Mouse (Mus musculus): ENCODE data around the gene 1600002K03Rik.
A peak's percentile ranks its signal among the peaks of the same experiment; 100 is the strongest.
"Not testable (repeated sequence)": the region's sequence is repeated elsewhere in the genome, so short reads cannot be mapped to it uniquely, and the experiment has no call there.

The 1600002K03Rik gene

DNA sequence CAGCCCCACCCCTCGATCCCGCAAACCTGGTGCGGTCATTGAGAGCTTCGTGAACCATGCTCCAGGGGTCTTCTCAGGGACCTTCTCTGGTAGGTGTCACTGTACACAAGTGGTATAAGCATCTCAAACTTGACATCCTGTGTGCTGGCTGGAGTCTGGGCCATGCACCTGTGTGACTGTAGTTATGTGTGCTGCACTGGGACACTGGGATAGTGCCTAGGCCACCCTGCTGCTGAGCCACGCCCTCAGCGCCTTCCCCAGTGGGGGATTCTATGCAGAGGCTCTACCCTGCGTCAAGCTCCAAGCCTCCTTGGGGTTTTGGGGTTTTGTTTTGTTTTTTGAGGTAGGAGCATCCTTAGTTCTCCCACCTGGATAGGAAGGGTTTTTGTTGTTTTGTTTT lies 18.4 kb upstream of the 1600002K03Rik start:
- DNase-seq = no peak

DNA sequence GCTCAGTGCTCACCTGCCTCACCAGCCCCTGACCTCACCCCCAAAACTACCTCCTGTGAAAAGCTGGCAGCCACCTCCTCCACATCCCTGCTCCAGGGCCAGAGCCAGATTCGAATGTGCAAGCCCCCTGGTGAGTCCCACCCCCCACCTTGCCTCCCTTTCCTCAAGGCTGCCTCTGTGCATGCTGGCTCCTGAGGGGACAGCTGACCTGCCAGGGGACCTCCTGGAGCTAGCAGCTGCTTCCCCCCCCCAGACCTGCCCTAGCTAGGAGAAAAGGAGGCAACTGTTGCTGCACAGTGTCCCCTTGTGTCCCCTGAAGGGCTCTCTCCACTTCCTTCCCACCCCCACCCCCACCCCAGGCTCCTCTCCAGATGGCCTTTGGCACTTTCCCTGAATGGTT lies 17.5 kb upstream of the 1600002K03Rik start:
- DNase-seq = no peak

DNA sequence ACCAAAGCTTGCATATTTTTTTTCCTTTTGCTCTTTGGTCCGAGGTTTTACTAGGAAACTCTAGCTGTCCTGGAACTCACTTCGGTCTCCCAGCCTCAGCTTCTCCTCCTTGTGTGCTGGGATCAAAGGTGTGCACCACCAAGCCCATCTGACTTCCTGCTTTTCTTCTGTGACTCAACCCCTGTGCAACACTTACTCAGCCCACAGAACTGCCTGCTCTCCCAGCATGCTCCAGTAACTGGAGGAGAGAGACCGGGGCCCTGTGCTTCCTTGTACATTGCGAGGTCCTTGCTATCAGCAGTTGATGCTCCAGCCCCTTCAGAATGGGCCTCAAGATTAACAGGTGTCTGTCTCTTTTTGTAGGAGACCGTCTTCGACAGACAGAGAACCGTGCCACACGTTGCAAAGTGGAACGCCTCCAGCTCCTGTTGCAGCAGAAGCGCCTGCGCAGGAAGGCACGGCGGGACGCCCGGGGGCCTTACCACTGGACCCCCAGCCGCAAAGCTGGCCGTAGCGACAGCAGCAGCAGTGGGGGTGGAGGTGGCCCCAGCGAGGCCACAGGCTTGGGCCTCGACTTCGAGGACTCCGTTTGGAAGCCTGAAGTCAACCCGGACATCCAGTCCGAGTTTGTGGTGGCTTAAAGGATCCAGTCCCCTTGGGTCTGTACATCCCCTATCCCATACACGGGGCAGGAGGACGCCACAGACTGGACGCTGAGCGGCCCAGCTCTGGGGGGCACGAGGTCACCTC lies 16.6 kb upstream of the 1600002K03Rik start:
- DNase-seq = no peak

DNA sequence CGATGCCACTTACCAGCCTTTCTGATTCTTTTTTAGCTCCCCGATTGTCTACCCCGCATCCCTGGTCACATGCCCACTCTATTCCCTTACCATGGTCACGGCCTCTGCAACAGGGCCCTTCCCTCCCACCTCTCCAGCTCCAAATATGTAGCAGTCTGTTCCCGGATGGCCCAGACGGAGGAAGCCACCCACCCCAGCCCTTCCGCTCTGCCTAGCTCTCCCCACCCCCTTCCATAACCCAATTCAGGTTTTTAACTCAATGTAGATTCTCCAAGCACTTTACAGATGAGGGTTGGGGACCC lies 16.0 kb upstream of the 1600002K03Rik start:
- DNase-seq = no peak

DNA sequence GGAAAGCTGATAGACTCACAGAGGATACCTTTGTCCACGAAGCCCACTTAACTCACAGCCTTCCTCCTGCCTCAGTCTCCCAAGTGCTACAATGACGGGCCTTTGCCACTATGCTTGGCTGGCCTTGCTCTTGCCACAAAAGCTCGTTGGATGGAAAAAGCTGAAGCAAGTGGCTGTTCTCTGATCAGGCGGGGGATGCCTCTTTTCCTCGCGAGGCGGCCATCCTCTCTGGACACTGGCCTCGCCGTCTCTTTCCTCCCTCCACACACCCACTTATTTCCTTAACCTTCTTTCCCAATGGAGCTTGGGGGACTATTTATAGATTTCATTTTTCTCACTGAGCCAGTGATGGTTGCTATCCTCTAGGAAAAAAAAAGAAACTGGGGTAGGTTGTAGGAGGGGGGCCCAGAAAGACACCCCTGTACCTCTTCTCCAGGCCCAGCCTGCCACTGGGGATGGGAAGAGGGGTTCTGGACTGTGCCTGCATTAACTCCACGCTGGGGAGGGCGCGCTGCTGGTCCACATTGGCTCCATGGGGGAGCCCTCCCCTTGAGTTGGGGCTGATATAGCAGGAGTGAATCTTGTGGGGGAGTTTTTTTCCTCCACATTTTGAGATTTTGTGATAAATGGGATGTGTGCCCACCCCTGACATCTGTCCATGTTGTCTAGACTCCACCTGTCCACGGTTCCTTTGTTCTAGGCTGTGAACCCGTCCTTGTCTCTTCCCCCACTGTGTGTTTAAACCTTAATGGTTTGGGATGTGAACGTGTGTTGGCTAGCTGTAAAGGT lies 15.4 kb upstream of the 1600002K03Rik start:
- no peak for DNase-seq

DNA sequence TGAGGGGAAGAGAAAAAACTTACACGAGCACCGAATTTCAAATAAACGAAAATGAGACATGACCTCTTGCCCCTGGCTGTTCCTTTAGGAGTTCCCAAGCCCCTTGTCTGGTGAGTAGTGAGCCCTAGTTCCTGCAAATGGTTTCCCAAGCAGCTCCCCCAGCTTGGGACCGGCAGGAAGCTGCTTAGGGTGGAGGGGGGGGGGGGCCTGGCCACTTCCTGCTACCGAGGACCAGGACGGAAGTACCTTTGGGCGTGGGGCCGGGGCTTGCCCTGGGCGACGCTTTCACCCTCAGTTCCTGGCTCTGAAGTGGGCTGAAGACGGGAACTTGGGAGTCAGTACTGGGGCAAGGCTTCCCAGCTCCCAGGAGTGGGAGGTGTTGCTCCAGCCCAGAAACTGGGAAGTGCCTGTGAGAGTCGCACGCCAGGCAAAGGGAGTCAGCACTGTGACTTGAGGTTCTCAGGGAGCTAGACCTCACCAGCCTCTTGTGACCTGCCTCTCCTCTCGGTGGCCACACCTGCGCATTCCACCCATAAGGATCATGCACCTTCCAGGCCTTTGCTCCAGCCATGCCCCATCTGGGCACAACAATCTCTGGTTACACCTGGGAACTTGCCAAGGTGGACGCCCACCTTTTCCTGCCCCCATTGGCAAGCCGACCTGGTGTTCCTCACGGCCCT lies 14.3 kb upstream of the 1600002K03Rik start:
- peak; percentile 75 to 77 for DNase-seq

DNA sequence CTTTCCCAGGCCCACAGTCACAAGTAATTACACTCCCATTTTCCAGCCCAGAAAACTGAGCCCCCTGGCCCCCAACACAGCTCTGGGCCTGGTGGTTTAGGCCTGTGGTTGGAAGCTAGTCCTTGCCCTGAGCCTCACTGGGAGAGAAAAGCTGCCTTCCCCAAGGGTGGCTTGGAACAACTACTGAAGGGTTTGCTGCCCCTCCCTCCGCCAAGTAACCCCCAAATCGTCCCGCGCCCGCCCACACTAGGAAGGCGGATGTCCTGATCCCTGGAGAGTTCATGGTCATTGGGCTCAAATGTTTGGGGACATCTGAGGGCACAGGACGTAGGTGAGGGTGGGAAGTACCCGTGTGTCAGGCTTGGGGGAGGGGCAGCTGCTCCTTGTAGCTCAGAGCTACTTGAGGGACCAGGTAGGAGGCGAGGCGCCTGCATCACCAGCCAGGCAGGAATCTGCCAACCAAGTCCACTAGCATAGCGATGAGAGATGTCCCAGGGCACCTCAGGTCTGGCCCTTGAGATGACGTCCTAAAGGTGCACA lies 13.7 kb upstream of the 1600002K03Rik start:
- peak; percentile 70 to 75 for DNase-seq

DNA sequence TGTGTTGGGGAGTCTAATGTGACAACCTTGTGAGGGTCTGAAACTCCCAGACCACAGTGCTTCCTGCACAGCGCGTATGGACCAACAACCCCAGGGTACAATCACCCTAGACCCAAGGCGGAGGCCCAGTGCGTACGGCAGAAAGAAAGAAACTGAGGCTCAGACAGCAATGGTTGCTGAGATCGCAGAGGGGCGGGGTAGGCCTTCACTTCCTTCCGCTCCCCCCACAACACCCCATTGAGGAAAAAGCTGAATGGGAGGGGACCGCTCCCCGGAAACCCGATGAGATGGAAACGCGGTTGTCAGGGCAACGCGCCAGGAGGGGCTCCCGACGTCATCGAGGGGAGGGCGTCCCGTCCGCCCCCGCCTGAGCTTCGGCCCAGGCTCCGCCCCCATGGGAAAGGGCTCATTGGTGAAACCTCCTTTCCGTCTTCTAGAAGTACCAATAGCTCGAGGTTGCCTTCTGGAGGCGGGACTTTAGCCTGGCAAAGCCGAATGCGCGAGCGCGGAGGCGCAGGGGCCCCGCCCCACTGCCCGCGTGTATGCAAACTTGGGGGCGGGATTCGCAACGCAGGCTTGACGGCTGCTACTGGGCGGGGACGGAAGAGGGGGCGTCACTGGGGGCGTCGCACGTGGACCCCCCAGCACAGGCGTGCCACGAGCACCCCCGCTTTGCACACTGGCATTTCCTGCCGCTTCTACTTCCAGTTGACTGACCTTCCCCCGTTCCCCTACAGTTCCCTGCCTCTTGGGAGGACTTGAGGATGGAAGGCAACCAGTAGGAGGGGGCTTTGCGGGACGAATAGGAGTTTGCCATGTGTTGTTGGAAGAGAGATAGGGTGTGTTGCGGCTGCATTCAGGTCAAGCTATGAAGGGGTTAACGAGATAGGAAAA lies 12.9 kb upstream of the 1600002K03Rik start:
- DNase-seq = peak; percentile 99 to 100

DNA sequence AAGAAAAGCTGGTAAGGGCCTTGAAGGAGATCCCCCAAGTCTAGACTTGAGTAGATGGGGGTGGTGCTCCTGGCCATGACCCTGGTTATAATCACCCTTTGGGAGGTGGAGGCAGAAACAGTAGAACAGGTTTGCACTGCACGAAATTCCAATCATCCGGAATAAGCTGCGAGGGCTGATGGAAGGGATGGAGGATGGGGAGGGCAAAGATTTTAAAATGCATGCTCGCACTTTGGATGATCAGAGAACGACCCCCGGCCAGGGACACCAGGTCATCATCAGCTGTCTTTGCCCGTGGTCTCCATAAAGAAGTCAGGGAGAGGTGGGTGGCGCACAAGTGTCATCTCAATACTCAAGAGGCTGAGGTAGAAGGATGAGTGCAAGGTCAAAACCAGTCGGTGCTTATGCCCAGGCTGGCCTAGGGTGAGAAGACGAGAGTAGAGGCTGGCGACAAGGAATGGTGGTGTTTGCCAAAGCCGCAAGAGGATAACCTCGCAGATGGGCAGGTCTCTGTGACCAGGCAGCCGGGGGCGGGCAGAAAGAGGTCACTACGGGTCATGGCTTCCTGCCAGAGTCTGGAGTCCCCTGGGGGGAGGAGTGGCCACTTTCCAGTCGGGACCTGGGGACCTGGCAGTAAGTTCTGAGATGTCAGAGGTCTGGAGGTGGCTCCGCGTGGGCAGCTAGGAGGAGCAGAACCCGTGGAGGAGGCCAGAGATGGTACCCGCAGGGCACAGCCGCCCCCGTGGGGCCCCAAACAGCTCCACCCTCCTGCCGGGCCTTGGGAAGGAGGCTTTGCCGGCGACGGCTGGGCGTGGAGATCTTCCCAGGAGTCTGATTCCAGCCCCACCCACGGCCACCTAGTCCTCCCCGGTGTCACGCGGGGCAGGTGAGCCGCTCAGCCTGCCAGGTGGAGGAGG lies 12.0 kb upstream of the 1600002K03Rik start:
- peak; percentile 67 to 72 for DNase-seq

DNA sequence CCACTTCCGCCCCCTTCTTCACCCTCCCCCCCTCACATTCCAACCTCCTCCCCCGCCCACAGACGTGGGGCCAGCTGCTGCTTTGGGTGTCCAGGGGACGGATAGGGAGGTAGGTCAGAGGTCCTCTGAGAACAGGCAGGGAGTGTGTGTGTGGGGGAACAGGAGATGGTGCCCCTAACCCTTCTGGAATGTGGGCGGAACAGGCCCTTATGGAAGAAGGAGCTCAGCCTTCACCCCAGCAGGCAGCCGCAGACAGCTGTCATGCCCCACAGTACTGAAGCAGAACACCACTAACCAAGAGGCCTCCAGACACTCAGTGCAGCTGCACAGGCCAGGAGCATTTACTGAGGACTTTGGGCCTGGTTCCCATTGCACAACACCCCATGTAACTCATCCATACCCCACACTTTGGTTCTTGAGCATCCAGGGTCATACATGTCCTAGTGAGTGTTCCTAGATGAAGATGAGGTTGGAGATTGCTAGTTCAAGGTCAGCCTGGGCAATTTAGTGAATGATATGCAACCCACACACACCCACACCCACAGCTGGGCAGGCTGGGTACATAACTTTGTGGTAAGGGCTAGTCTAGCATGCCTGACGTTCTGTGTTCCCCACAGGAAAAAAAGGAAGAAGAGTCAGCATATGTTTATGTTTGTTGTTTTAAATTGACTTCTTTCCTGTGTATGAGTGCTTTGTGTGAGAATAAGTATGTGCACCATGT lies 11.1 kb upstream of the 1600002K03Rik start:
- DNase-seq = no peak

DNA sequence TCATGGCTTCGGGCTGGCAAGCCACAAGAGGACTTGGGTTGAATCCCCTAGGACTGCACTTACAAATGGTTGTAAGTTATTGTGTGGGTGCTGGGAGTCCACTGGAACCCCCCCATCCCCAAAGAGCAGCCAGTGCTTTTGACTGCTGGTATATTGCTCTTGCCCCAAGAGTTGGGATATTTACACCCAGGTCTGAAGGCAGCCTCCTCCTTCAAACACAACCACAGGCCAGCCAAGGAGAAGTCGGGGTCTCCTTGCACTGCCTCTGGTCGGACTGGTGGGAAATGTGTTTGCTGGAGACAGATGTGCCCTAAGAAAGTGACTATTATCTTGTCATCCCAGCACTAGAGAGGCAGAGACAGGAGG lies 10.5 kb upstream of the 1600002K03Rik start:
- no peak for DNase-seq

DNA sequence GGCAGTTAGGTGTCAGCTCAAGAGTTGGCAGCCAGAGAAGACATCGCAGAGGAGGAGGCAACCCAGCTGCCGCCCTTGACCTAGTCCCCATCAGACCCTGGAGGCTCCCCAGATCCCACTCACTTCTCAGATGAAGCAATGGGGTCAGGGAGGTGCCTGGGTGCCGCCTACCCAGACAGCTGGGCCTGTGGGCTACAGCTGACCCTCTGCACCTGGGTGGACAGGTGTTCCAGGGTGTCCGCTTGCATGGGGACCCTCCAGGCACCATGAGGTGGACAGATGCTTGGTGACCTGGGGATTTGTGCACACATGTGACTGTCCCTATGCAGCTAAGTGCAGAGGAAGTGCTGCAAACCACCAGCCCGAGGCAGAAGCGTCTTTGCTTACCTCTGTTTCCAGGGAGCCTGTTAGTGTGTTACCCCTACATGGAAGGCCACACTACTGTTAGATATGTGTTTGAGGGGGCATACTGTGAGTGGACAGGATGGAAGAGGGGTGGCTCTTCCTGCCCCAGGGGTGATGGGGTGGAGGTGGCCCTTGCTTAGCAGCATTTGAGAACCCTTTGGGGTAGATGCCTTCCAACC lies 9.9 kb upstream of the 1600002K03Rik start:
- no peak for DNase-seq

DNA sequence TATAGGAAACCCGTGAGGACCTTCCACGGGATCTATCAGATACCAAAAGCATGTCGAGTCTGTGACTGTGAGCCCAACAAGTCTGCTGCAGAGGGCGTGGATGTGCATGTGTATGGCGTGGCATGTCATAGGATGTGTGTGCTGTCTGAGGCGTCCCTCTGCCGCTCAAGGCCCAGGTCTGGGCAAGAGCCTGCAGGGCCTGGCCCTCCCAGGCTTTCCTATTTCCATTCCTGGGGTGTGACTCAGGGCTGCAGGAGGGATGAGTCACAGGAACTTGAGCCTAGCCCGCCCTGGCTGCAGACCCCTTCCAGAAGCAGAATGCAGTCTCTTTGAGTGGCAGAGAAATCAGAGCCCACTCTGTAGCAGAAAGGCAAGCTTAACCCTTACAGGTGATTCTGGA lies 9.0 kb upstream of the 1600002K03Rik start:
- DNase-seq = no peak

DNA sequence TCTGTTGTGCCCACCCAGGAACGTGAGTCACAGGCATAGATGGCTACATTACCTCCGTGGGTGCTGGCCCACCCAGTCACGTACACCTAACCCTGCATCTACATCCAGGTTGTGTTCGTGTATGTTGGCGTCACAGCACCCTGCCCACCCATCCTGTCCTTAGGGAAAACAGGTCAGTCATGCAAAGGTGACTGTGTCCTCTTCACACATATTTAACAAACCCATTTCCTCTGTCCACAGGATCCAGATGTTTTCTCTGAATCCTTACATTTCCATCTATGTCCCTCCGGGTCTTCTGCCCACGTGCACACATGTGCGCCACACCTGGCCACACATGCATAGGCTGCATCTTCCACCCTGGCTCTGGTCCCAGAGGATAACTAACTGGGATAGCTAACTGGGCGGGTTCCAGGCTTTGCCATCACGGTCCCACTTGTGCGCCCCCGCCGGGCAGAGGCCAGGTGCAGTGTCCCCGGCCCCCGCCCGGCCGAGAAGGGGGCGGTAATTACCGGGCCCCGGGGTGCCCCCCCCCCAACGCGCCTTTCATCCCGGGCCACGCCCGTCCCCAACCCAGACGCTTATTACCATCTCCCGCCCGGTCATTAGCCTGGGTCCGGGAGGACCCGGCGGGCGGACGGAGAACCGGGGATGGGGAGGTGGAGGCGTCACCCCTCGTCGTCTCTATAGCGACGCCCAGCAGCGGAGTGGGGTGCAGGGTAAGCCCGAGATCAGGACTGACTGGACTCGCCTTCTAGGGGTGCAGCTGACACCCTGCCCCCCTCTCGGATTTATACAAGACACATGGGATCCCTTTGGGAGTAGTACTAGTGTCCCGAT lies 8.4 kb upstream of the 1600002K03Rik start:
- no peak for DNase-seq

DNA sequence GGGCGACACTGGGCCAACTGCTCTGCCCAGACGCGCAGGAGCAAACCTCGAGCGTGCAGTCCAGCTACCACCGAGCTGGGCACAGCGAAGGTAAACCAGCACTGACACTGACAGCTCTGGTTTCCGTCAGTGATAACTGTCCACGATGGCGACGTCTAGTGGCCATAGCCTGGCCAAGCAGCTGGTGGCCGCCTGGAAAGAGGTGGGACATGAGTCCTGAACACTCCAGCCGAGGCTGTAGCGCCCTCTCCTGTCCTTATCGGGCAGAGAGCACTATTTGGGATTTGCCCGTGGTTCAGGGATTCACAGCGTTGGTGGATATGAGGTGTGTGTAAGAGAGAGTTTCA lies 7.8 kb upstream of the 1600002K03Rik start:
- peak; percentile 94 to 95 for DNase-seq

DNA sequence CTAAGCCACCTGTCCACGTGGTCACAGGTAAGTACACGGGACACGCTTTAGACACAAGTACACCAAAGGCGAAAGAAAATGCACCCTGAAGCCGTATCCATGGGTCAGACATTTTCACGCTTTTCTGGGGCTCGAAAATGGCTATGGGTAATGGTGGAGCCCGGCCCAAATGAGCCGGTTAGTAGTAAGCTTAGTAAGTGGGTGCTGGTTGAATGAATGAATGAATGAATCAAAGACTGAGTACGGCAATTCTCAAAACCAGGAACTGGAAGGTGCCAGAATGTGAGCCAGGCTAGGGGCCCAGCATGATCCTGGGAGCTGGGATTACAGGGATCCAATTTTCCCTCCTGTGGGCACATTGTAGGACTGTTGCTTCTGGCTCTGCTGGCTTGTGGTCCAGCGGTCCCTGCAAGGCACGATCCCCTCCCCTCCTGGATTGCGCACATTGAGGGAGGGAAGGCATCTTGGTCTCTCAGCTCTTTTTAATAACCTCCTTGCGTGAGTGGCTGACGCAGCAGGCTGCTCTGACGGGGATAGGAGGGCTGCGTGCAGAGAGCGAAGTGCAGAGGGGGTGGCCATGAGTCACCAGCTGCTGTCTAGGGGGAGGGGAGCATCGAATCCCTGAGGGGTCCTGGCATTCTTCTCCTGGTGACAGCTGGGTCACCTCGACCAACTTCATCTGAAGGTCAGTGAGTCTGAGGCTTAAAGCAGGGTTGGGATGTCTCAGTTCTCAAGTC lies 7.2 kb upstream of the 1600002K03Rik start, which contains the start of gene Cirbp:
Cirbp (plus strand) TSS at position 594 of the 737 bp plus-strand sequence.
- DNase-seq = no peak

DNA sequence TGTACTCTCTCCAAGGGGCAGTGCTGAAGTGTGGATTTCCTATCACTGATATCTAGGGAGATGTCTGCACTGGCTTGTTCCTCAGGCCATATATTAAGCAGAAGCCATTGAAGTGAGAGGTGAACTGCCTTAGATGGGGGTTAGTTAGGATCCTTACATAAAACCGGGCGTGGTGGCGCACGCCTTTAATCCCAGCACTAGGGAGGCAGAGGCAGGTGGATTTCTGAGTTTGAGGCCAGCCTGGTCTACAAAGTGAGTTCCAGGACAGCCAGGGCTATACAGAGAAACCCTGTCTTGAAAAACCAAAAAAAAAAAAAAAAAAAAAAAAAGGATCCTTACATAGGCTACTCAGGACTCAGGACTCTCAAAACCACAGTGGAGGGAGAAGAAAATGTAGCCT lies 6.6 kb upstream of the 1600002K03Rik start:
- not testable (repeated sequence) for DNase-seq

DNA sequence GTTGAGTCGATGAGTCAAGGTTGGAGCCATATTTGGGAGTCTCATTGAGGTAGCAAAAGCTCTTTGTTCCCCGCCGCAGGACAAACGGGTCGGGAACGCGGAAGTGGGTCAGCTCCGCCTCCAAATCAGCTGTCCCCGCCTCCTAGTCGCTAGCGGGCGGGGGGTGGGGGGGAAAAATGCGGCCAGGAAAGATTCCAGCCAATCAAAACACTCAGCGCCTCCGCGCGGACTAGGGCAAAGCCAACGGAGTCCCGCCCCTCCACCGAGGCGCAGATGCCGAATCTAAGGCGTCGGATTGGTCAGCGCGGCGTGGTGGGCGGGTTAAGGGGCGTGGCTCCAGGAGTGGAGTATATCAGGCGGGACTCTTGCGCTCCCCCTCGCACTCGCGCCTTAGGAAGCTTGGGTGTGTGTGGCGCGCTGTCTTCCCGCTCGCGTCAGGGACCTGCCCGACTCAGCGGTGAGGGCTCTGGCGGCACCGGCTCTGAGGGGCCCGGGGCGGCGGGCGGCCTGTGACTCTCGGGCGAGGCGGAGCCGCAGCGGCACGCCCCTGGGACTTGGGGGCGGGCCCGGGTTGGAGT lies 5.2 kb upstream of the 1600002K03Rik start:
- DNase-seq = peak; percentile 98 to 99
